Mouse (Mus musculus): ENCODE measurements around the gene Ids.
"Not testable (repeated sequence)": the region's sequence is repeated elsewhere in the genome, so short reads cannot be mapped to it uniquely, and the experiment has no call there.

DNA sequence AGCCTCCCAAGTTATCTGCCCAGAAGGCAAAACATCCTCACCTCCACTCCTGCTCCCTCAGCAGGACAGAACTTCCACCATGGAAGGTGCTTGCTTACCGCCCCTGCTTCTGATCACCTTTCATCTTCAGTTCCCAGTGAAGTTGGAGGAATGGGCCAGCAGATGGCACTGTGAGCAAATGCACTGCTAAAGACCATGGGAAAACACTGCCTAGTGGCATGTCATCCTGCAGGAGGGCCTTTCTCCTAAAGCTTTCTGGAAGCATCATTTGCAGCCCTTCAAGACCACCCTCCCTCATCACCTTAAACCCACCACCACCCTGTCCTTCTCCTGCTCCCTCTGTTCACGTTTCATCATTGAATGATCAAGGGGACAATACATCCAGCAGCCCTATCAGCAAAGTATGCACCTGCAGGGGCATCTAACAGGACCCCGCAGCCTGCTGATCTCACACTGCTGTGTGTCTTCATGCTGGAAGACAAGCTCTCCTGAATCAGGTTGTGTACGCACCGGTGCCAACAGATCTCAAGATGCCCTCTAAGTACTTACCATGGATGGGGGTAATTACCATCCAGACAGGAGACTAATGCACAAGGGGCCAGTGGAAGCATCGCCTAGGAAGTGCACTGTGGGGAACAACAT lies 9.7 kb upstream of the Ids start:
- TF ChIP-seq CTCF, EP300 (IDR thresholded peaks at IDR 0.05; ENCODE audit: low read depth): not testable (repeated sequence)

All from heart, postnatal 0 days (tissue).